Mouse (Mus musculus) E14TG2a.4 (cell line): Measurements from ENCODE around the gene Aadac.

ENCODE experiments used
- H3K27me3 ChIP-seq: 2 replicates; pipeline ENCODE4 v1.6.1; 2014; ENCODE audit warnings: low read length, control low read depth; ENCODE audit not compliant: insufficient read depth
- H3K36me3 ChIP-seq: 2 replicates; pipeline ENCODE4 v1.6.1; 2014; ENCODE audit warnings: low read length, control low read depth; ENCODE audit not compliant: insufficient read depth
- H3K4me1 ChIP-seq: replicated peaks from 2 replicates; pipeline ENCODE4 v1.6.1; 2014; ENCODE audit warnings: low read depth, low read length, control low read depth
- H3K4me3 ChIP-seq: replicated peaks from 2 replicates; pipeline ENCODE4 v1.5.1; 2014; ENCODE audit warnings: mild to moderate bottlenecking, low read length
- H3K9me3 ChIP-seq: 2 replicates; pipeline ENCODE4 v1.6.1; 2014; ENCODE audit warnings: low read length, control low read depth
- CTCF ChIP-seq: conservative IDR thresholded peaks from 2 replicates; pipeline ENCODE4 v1.5.1; 2014; ENCODE audit warnings: low read length
- NANOG ChIP-seq: IDR thresholded peaks from 2 replicates; pipeline ENCODE4 v1.6.1; 2014; ENCODE audit warnings: borderline replicate concordance, low read length, mixed read lengths
- POU5F1 ChIP-seq: IDR thresholded peaks from 2 replicates; pipeline ENCODE4 v1.6.1; 2014; ENCODE audit warnings: low read length, borderline replicate concordance

Gene Aadac

DNA sequence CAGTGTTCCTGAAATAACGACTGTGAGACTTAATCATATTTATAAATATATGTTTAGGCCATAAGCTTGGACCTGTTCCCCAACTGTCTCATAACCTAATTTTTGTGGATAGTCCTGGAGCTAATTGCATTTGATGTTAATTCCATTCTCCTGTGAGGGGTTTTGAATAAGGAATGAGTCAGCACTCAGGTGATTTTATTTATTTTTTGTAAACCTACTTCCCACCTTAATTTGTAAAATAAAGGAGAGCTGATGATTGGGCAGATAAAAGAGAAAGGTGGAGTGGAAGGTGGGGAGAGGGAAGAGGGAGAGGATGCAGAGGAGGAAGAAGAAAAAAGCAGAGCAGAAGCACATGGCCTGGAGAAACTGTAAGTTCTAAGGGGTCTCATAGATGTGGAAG is at the start of gene Aadac:
Gene Aadac (plus strand): TSS at position 301 of the 400 bp plus-strand sequence.
- Histone ChIP-seq H3K27me3 (no peaks in the 10 kb centered on the region), H3K4me1 (no peaks in the 10 kb centered on the region), H3K36me3 (no peaks in the 10 kb centered on the region), H3K4me3 (no peak within 1 kb of the TSS), H3K9me3 (no peaks in the 10 kb centered on the region)
- TF ChIP-seq CTCF (no peak), POU5F1 (no peak), NANOG (no peak)

DNA sequence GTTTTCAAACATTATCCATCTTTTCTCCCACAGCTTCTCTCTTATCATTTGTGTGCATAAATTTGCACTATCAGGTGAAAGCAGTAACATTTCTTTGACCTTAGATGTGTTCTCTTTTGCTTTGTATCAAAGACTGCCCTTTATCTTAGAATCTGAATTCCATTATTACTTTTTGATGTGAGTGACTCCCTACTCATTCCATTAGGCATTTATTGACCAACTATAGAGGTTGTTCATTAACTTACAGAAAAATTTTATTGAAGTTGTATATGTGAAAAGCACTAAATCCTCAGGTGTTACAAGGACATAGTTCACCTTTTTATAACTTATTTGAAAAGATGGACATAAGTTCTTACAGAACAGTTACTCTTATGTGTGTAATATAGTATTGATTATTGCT is 21.9 kb upstream of the Aadac start:
- no peak overlapping the region for H3K4me3 ChIP-seq
- no peak for TF ChIP-seq NANOG
- TF ChIP-seq CTCF = no peak
- no peak for TF ChIP-seq POU5F1
- H3K9me3 ChIP-seq = peaks cover 3% of the 10 kb centered on the region
- H3K36me3 ChIP-seq = no peaks in the 10 kb centered on the region
- no peaks in the 10 kb centered on the region for H3K4me1 ChIP-seq
- no peaks in the 10 kb centered on the region for H3K27me3 ChIP-seq

DNA sequence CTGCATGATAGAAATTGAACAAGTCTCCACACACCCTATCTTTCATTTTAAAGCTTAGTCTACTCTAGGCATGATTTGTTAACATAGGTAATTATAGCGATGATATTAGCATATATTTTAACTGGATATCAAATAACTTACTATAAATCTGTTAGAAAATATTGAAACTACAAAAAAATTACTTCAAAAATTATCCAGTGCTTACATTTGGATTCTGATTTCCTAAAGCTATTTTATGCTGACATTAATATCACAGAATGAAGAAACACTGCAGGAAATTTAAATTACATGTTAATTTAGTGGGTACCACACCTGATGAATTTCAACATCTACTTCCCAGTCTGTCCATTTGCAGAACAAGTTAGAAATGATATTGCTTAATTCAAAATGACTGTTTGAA is 19.1 kb upstream of the Aadac start, which contains the start of gene Aadacl2:
Gene Aadacl2 (plus strand): TSS at position 301 of the 400 bp plus-strand sequence.
- no peaks in the 10 kb centered on the region for H3K4me1 ChIP-seq
- TF ChIP-seq NANOG (no peak), POU5F1 (no peak), CTCF (no peak)
- H3K36me3 ChIP-seq = no peaks in the 10 kb centered on the region
- no peak within 1 kb of the TSS for H3K4me3 ChIP-seq
- no peaks in the 10 kb centered on the region for H3K9me3 ChIP-seq
- H3K27me3 ChIP-seq = no peaks in the 10 kb centered on the region

GRCm38 (mm10) chr3:60031511-60031910 is 6.0 kb downstream of the Aadac start:
- no peaks in the 10 kb centered on the region for H3K27me3 ChIP-seq
- H3K4me3 ChIP-seq = no peak overlapping the region
- H3K4me1 ChIP-seq = no peaks in the 10 kb centered on the region
- H3K9me3 ChIP-seq = no peaks in the 10 kb centered on the region
- H3K36me3 ChIP-seq = no peaks in the 10 kb centered on the region
- TF ChIP-seq NANOG = no peak
- no peak for TF ChIP-seq CTCF
- no peak for TF ChIP-seq POU5F1

DNA sequence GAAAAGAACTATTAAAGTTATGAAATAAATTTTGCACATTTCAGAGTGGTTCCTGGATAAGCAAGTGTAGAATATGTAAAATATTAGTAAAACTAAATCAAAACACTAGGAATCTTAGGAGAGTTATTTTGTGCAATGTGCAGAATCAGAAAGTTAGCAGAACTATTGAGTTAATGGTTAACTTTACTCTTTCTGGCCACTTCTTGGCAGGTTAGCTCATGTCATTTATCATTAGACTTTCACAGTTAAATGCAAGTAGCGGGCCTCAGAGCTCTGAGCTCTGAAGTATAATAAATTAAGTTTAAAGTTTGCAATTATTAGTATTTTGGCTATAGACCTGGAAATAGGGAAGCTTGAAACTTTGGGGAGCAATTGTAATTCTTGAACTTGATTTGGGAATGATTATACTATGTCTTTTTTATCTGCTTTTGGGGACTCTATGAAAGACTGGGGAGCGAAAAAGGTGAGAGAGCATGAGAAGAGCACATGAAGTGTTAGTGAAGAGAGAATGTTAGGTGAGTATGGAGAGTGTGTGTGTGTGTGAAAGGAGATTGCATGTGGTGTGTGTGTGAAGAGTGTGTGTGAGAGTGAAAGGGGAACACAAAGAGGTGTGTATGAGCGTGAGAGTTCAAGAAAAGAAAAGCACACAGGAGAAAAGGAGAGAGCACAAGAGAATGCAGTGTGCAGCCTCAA is 20.9 kb downstream of the Aadac start:
- Histone ChIP-seq H3K36me3 (no peaks in the 10 kb centered on the region), H3K4me1 (no peaks in the 10 kb centered on the region), H3K4me3 (no peak overlapping the region), H3K9me3 (no peaks in the 10 kb centered on the region), H3K27me3 (no peaks in the 10 kb centered on the region)
- TF ChIP-seq NANOG (no peak), POU5F1 (no peak), CTCF (no peak)

- Histone ChIP-seq H3K36me3 (no peaks in the 10 kb centered on the region), H3K9me3 (no peaks in the 10 kb centered on the region), H3K4me1 (no peaks in the 10 kb centered on the region), H3K4me3 (no peak overlapping the region), H3K27me3 (no peaks in the 10 kb centered on the region)
- TF ChIP-seq NANOG (no peak), POU5F1 (no peak), CTCF (no peak)
Measured at GRCm38 (mm10) chr3:60053231-60053927, 27.9 kb downstream of the Aadac start.

DNA sequence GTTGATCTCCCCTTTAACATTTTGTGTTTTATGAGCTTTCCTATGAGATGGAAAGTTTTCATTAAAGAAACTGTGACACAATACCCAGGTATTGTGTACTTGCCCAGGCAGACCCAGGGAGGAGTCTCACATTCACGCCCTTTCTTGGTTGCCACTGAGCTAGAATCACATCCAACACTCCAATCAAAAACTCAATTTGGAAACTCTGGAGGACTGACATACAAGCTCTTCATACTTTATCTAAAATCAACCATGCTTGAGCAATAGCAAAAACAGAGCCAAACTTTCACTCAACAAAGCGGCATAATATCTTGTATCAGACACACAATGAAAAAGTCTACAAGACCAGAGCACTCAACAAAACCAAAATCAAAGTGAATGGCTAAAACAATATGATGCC is 28.4 kb downstream of the Aadac start:
- Histone ChIP-seq H3K4me1 (no peaks in the 10 kb centered on the region), H3K27me3 (no peaks in the 10 kb centered on the region), H3K36me3 (no peaks in the 10 kb centered on the region), H3K4me3 (no peak overlapping the region), H3K9me3 (no peaks in the 10 kb centered on the region)
- no peak for TF ChIP-seq POU5F1
- no peak for TF ChIP-seq CTCF
- TF ChIP-seq NANOG = no peak

DNA sequence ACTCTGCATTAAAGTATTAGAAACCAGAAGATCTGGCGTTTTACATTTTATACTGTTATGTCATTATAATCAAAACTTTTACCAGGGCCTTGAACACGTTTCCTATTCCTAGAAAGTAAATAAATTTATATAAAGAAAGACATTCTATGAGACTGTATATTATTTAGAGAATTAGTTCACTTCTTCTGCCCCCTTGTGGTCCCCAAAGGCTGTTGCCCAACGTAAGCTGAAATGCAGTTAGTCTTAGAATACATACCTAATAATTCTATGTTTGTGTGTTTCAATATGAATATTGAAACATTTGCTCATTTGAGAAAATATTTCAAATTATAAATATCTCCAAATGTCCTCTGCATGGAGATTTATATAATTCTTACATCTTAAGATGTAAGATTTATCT is 30.9 kb downstream of the Aadac start:
- H3K36me3 ChIP-seq = no peaks in the 10 kb centered on the region
- no peaks in the 10 kb centered on the region for H3K27me3 ChIP-seq
- H3K4me1 ChIP-seq = no peaks in the 10 kb centered on the region
- TF ChIP-seq POU5F1 (no peak), CTCF (peak; percentile 73)
- H3K9me3 ChIP-seq = no peaks in the 10 kb centered on the region
- H3K4me3 ChIP-seq = no peak overlapping the region
